Mouse (Mus musculus) forebrain, embryonic 11.5 days (tissue): Measurements from ENCODE around the gene Cd84. TPM values are rescaled to one million over a fixed set of nuclear protein-coding genes. Genes with fewer than 3 reads are reported as not detected.
A peak's percentile ranks its signal among the peaks of the same experiment; 100 is the strongest.

Experiments
- ATAC-seq: fragments of 200-750 bp; cut with Nextera tagmentation; replicated peaks from 2 replicates; pipeline ENCODE4 v1.8.0; 2017; ENCODE audit warnings: moderate TSS enrichment; ENCODE audit not compliant: low FRiP score
- DNase-seq: peaks from one replicate; pipeline ENCODE4 v3.0.0-alpha.2; 2017; ENCODE audit warnings: low spot score
- H3K27ac ChIP-seq: fragments of 300-500 bp; sonication (generic); 2 replicates; pipeline ENCODE4 v1.5.1; 2014; ENCODE audit warnings: low read depth, low read length
- H3K27me3 ChIP-seq: fragments of 300-500 bp; sonication (generic); 2 replicates; pipeline ENCODE4 v1.6.1; 2014; ENCODE audit warnings: mild to moderate bottlenecking, low read length, mixed read lengths; ENCODE audit not compliant: control insufficient read depth, insufficient read depth
- H3K36me3 ChIP-seq: fragments of 300-500 bp; sonication (generic); 2 replicates; pipeline ENCODE4 v1.6.1; 2014; ENCODE audit warnings: mild to moderate bottlenecking, low read length, moderate library complexity, mixed read lengths; ENCODE audit not compliant: control insufficient read depth, insufficient read depth
- H3K4me1 ChIP-seq: fragments of 300-500 bp; sonication (generic); replicated peaks from 2 replicates; pipeline ENCODE4 v1.6.1; 2014; ENCODE audit warnings: low read length, mixed read lengths; ENCODE audit not compliant: control insufficient read depth, insufficient read depth
- H3K4me2 ChIP-seq: fragments of 300-500 bp; sonication (generic); 2 replicates; pipeline ENCODE4 v1.6.1; 2014; ENCODE audit warnings: low read depth, mild to moderate bottlenecking, low read length, moderate library complexity, mixed read lengths; ENCODE audit not compliant: severe bottlenecking
- H3K4me3 ChIP-seq: fragments of 300-500 bp; sonication (generic); 2 replicates; pipeline ENCODE4 v1.5.1; 2014; ENCODE audit warnings: low read depth, low read length
- H3K9ac ChIP-seq: fragments of 300-500 bp; sonication (generic); 2 replicates; pipeline ENCODE4 v1.6.1; 2014; ENCODE audit warnings: low read length
- H3K9me3 ChIP-seq: fragments of 300-500 bp; sonication (generic); 2 replicates; pipeline ENCODE4 v1.6.1; 2016; ENCODE audit warnings: low read length, mixed read lengths; ENCODE audit not compliant: control insufficient read depth
- WGBS: fragments of 180-500 bp; shearing (Covaris S2); extraction: QIAGEN DNeasy Blood & Tissue Kit; methylation state at CpG from one replicate; pipeline ENCODE4 v1.1.7; 2014; 5-methylcytosine and 5-hydroxymethylcytosine counted together
- polyA plus RNA-seq: library from polyadenylated mRNA; unstranded; fragments of >200 nt; fragmentation: Nextera tagmentation; extraction: Ambion mirVana; gene quantifications from 2 replicates; pipeline ENCODE4 v1.2.1, GENCODE M21; 2014

The Cd84 gene
- polyA plus RNA-seq, 1 experiment from 2014 or later: 0.87 TPM

DNA sequence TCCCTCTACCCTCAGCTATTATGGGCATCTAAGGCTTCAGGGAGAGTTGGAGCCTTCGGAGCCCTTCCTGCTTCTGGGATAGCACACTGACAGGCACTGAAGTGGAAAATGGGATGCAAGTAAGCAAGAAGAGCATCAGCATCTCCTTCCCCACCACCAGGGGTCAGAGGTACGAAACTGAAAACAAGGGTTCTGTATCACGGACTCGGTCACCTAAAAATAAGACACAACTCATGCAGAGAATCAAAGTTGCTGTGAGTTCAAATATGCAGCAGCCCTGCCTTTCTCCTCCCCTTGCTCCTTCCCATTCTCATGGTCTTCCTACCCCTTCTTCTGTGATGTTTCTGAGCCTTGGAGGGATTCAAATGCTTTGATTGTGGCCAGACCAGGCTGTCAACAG lies 14.0 kb upstream of the Cd84 start:
- H3K36me3 ChIP-seq: no peaks in the 10 kb centered on the region
- H3K4me1 ChIP-seq: no peaks in the 10 kb centered on the region
- WGBS: 44% methylated on average over 4 of the region's 4 CpGs
- no peak; the same call in 1 of the 2 replicates for ATAC-seq
- no peak for DNase-seq
- no peak overlapping the region for H3K4me2 ChIP-seq
- H3K4me3 ChIP-seq: no peak overlapping the region
- no peak overlapping the region for H3K9ac ChIP-seq
- no peaks in the 10 kb centered on the region for H3K27me3 ChIP-seq
- H3K27ac ChIP-seq: no peak overlapping the region
- no peaks in the 10 kb centered on the region for H3K9me3 ChIP-seq

DNA sequence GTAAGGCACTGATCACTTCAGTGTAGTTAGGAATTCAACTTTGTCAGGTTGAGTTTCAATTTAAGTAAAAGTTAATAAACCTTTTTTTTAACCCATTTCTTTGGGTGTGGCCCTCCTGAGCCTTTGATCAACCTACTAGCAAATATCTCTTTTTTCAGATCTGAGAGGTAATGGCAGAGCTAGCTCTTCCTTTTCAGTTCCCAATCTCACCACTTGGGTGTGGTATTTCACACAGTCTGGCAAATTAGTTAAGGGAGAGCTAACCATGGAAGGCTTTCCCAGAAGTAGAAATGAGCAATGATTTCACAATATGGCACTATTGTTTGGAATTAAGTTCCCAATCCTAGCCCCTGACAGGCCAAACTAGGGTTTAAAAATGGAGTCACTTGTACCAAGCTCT lies 13.3 kb upstream of the Cd84 start:
- ATAC-seq (0 out of 2 replicates have a peak, but pooled peaks have one; percentile 63), DNase-seq (no peak)
- Histone ChIP-seq H3K9me3 (no peaks in the 10 kb centered on the region), H3K36me3 (no peaks in the 10 kb centered on the region), H3K27ac (no peak overlapping the region), H3K4me1 (no peaks in the 10 kb centered on the region), H3K27me3 (no peaks in the 10 kb centered on the region), H3K4me2 (no peak overlapping the region), H3K9ac (no peak overlapping the region), H3K4me3 (no peak overlapping the region)

DNA sequence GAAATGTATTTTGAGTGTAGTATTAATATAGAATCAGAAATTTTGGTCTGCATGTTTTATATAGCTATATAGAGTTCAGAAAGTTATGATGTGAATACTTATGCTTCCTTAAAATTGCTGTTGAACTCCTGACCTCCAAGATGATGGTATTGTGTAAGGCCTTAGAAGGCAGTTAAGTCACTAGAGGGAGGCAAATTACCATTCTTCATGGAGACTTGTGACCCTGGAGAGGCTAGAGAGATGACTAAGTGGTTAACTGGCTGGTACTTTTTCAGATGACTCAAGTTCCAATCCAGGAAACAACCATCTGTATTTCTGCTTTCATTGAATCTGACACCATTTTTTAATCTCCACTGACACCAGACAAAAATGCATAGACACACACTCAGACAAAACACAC lies 11.8 kb upstream of the Cd84 start:
- Histone ChIP-seq H3K36me3 (no peaks in the 10 kb centered on the region), H3K27me3 (no peaks in the 10 kb centered on the region), H3K4me2 (no peak overlapping the region), H3K4me3 (no peak overlapping the region), H3K9ac (no peak overlapping the region), H3K4me1 (no peaks in the 10 kb centered on the region), H3K9me3 (no peaks in the 10 kb centered on the region), H3K27ac (no peak overlapping the region)
- ATAC-seq (no peak), DNase-seq (no peak)

DNA sequence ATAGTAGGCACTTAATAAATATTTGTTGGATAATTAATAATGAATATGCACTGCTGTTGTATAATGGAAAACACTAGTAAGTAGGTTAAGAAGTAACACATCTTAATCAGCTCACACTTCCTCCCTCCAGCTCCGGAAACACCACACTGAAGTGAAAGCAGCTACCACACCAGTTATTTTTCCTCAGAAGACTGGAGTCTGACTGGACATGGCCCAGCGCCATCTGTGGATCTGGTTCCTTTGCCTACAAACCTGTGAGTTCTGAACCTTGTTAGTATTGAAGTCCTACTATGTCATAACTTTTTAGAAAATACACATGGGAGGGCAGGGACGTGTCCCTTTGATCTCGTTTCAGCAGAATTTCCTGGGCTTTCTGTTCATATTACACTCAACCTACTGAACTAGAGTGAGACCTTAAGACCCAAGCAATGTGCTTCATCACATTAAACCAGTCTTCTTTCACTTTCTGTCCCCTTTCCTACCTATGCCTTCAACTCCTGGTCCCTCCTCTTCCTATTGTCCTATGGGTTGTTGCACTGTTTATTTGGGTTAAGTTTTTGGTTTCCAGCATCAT lies 1.0 kb downstream of the Cd84 start:
- H3K9ac ChIP-seq: no peak overlapping the region
- no peaks in the 10 kb centered on the region for H3K4me1 ChIP-seq
- no peaks in the 10 kb centered on the region for H3K9me3 ChIP-seq
- H3K27me3 ChIP-seq: no peaks in the 10 kb centered on the region
- H3K27ac ChIP-seq: no peak overlapping the region
- no peaks in the 10 kb centered on the region for H3K36me3 ChIP-seq
- no peak overlapping the region for H3K4me2 ChIP-seq
- DNase-seq (no peak), ATAC-seq (no peak)
- H3K4me3 ChIP-seq: no peak overlapping the region
- 86% methylated on average over 4 of the region's 4 CpGs for WGBS

DNA sequence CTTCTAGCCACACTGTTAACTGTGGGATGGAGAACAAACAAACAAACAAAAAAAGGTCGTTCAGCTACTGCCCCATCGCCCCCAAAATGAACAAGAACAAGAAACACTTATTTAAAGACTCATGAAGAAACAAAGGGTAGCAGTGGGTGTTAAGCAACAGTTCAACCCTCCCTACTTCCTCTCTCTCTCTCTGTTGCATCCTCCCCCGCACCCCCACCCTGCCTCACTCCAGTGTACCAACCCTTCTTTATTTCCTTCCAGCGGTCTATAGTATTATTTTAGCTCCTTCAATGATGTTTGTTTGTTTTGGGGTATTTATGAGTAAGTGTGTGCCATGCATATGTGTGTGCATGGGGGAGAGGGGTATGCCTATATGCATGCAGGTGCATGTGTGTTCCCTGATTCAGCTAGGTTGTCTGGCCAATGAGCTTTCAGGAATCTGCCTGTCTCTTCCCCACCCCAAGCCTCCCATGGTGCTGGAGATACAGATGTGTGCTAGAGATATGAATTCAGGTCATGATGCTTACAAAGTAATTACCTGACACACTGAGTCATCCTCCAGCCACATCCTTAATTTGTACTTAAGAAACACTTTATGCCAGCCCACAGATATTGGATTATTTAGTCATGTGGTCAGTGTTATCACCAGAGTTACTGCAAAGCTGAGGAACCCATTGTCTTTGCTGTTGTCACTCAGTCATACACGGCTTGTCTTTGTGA lies 5.7 kb downstream of the Cd84 start:
- H3K36me3 ChIP-seq: no peaks in the 10 kb centered on the region
- no peaks in the 10 kb centered on the region for H3K27me3 ChIP-seq
- ATAC-seq (no peak), DNase-seq (no peak)
- no peaks in the 10 kb centered on the region for H3K4me1 ChIP-seq
- H3K4me3 ChIP-seq: no peak overlapping the region
- no peak overlapping the region for H3K27ac ChIP-seq
- H3K9ac ChIP-seq: no peak overlapping the region
- H3K4me2 ChIP-seq: no peak overlapping the region
- H3K9me3 ChIP-seq: no peaks in the 10 kb centered on the region
- WGBS: 78% methylated on average over 5 of the region's 5 CpGs

DNA sequence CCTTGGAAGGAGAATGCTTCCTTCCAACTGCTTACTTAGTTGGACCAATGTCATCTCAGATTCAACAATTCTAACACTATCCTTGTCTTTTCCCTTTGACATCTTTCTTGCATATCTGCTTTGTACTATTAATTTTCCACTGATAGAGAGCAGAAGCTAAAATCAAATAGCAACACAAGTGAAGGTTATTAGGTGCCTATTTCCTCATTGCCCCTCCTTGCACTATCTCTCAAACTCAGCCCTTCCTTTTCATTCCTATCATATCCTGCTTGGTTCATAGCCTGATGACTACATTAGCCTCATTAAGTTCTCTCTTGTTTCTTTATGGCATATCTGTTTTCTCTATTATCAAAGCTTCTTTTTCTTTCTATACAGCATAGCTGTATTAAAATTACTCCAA lies 8.7 kb downstream of the Cd84 start:
- H3K4me1 ChIP-seq: no peaks in the 10 kb centered on the region
- no peak overlapping the region for H3K4me3 ChIP-seq
- DNase-seq (no peak), ATAC-seq (no peak)
- no peaks in the 10 kb centered on the region for H3K27me3 ChIP-seq
- H3K36me3 ChIP-seq: no peaks in the 10 kb centered on the region
- no peaks in the 10 kb centered on the region for H3K9me3 ChIP-seq
- no peak overlapping the region for H3K27ac ChIP-seq
- no peak overlapping the region for H3K4me2 ChIP-seq
- H3K9ac ChIP-seq: no peak overlapping the region

DNA sequence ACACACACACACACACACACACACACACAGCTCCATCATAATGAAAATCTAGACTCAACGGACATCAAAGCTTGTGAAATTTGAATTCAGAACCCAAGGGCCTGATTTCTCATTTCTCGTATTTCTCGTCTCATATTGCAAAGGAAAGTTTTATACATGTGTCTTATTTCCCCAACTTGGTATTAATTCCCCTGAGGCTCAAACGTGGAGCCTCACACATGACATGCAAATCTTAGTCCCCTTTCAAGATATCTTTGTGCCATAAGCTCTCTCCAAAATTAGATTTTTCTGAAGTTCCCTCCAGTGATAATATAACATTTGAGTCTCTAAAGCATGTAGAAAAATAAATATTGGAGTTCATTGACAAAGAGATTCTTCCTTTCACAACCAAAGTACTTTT lies 9.3 kb downstream of the Cd84 start:
- Histone ChIP-seq H3K9ac (no peak overlapping the region), H3K27me3 (no peaks in the 10 kb centered on the region), H3K36me3 (no peaks in the 10 kb centered on the region), H3K4me1 (no peaks in the 10 kb centered on the region), H3K4me2 (no peak overlapping the region), H3K4me3 (no peak overlapping the region), H3K27ac (no peak overlapping the region), H3K9me3 (no peaks in the 10 kb centered on the region)
- DNase-seq (no peak), ATAC-seq (no peak)
- 92% methylated on average over 4 of the region's 4 CpGs for WGBS

DNA sequence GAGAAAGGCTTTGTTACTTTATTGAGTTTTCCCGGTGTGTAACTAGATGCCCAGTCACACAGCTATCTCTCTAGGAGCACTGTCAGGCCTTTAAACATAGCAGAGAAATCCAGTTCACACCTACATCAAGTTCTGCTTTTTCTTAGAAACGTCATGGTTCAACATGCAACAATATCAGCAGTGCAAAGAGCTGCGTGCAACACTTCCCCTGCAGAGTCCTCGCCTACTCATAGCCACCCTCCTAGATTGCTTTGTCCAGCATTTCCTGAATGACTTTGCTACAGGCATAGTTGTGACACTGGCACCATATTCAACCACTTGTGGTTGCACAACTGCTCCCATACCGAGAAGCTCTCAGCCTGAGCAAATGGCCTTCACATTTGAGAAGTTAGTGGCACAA lies 10.0 kb downstream of the Cd84 start:
- no peak for DNase-seq
- ATAC-seq: no peak
- Histone ChIP-seq H3K4me3 (no peak overlapping the region), H3K9ac (no peak overlapping the region), H3K27ac (no peak overlapping the region), H3K27me3 (no peaks in the 10 kb centered on the region), H3K36me3 (no peaks in the 10 kb centered on the region), H3K9me3 (no peaks in the 10 kb centered on the region), H3K4me1 (no peaks in the 10 kb centered on the region), H3K4me2 (no peak overlapping the region)
- 83% methylated on average over 5 of the region's 5 CpGs for WGBS

DNA sequence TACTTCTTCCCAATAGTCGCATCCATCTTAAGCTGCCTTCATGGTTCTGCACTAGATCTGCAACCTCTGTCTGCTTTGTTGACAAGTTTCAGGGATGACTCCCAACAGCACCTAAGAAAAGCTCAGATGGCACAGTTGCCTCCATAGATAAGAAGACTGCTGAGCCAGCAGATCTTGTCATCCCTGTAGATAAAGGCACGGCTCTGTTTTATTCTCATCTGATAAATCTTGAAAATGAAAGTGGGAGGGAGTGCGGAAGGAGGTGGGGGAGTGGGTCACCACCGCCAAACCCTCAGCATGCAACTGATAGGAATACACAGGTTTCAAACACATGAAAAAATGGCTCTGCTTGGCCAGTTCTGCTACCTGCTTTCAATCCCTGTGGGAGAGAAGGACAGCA lies 26.0 kb downstream of the Cd84 start:
- no peak overlapping the region for H3K27ac ChIP-seq
- no peaks in the 10 kb centered on the region for H3K9me3 ChIP-seq
- H3K36me3 ChIP-seq: no peaks in the 10 kb centered on the region
- no peaks in the 10 kb centered on the region for H3K4me1 ChIP-seq
- H3K27me3 ChIP-seq: no peaks in the 10 kb centered on the region
- WGBS: 92% methylated on average over 4 of the region's 4 CpGs
- ATAC-seq (no peak), DNase-seq (no peak)
- no peak overlapping the region for H3K9ac ChIP-seq
- H3K4me3 ChIP-seq: no peak overlapping the region
- H3K4me2 ChIP-seq: no peak overlapping the region
